Mouse (Mus musculus) megakaryocyte progenitor cell, adult 5-6 weeks (primary cell): ENCODE results near the gene Gamt. TPM values are rescaled to one million over a fixed set of nuclear protein-coding genes. Genes with fewer than 3 reads are reported as not detected.
"Not testable (repeated sequence)": the region's sequence is repeated elsewhere in the genome, so short reads cannot be mapped to it uniquely, and the experiment has no call there.

Source experiments
- ATAC-seq: replicated peaks from 2 replicates; pipeline ENCODE4 v1.8.0; 2016; ENCODE audit warnings: mild to moderate bottlenecking, moderate TSS enrichment, inconsistent platforms; ENCODE audit not compliant: poor library complexity
- total RNA-seq, 2 experiments: library from RNA; stranded (forward) in 1 of 2; stranded (reverse) in 1 of 2; fragments of 157-497, 149-512 nt in 1 of 2; fragments of 200-1000 nt in 1 of 2; gene quantifications; 2 replicates each; pipeline versions ENCODE4 v1.2.3 to v1.2.4; 2015 to 2017

Gamt gene
- total RNA-seq, 2 experiments from 2014 or later, result 3.7 to 7.4 TPM

GRCm38 (mm10) chr10:80259463-80259805, 1.4 kb downstream of the Gamt start:
- ATAC-seq, result no peak

GRCm38 (mm10) chr10:80258752-80259462, 1.9 kb downstream of the Gamt start:
- no peak for ATAC-seq

- ATAC-seq, result no peak
Observed at GRCm38 (mm10) chr10:80257936-80258335, 2.9 kb downstream of the Gamt start.

- no peak for ATAC-seq
Observed at GRCm38 (mm10) chr10:80255881-80256535, 4.8 kb downstream of the Gamt start.

GRCm38 (mm10) chr10:80254331-80255297, 6.2 kb downstream of the Gamt start:
- ATAC-seq, result no peak

GRCm38 (mm10) chr10:80253551-80253950, 7.3 kb downstream of the Gamt start:
- ATAC-seq, result no peak

GRCm38 (mm10) chr10:80252493-80253274, 8.1 kb downstream of the Gamt start:
- ATAC-seq, result no peak

- ATAC-seq, result no peak
Observed at GRCm38 (mm10) chr10:80252011-80252410, 8.8 kb downstream of the Gamt start.

- ATAC-seq, result no peak
Observed at GRCm38 (mm10) chr10:80250573-80250972, 10.2 kb downstream of the Gamt start.

- no peak for ATAC-seq
Observed at GRCm38 (mm10) chr10:80250059-80250458, 10.8 kb downstream of the Gamt start.

- ATAC-seq, result peak; percentile 77
Observed at GRCm38 (mm10) chr10:80248971-80249640, 11.7 kb downstream of the Gamt start, which contains the start of gene Ndufs7. Gene Ndufs7 (plus strand): TSS chr10:80249121.

GRCm38 (mm10) chr10:80248437-80248836, 12.4 kb downstream of the Gamt start:
- ATAC-seq, result not testable (repeated sequence)

- peak; percentile 20; the same call in 1 of the 2 replicates for ATAC-seq
Observed at GRCm38 (mm10) chr10:80247849-80248248, 13.0 kb downstream of the Gamt start.

GRCm38 (mm10) chr10:80245600-80245999, 15.2 kb downstream of the Gamt start:
- peak; percentile 42 for ATAC-seq

- ATAC-seq, result no peak
Observed at GRCm38 (mm10) chr10:80244791-80245399, 15.9 kb downstream of the Gamt start.

GRCm38 (mm10) chr10:80242607-80243006, 18.2 kb downstream of the Gamt start:
- peak; percentile 72 for ATAC-seq

- ATAC-seq, result peak; percentile 56
Observed at GRCm38 (mm10) chr10:80242088-80242487, 18.7 kb downstream of the Gamt start.

GRCm38 (mm10) chr10:80239791-80240190, 21.0 kb downstream of the Gamt start:
- ATAC-seq, result no peak

GRCm38 (mm10) chr10:80238306-80238705, 22.5 kb downstream of the Gamt start:
- ATAC-seq, result no peak
